Mouse (Mus musculus) kidney, embryonic 15.5 days (tissue): ENCODE data around the gene Fam193b. TPM values are rescaled to one million over a fixed set of nuclear protein-coding genes. Genes with fewer than 3 reads are reported as not detected.

Experiments used
- microRNA-seq: library from miRNA; unstranded; fragments of <30 nt; microRNA quantifications from one replicate; pipeline ENCODE4, GENCODE M21; 2016
- polyA plus RNA-seq: library from polyadenylated mRNA; unstranded; fragments of >200 nt; fragmentation: Nextera tagmentation; extraction: Ambion mirVana; gene quantifications from 2 replicates; pipeline ENCODE4 v1.2.1, GENCODE M21; 2015

Fam193b gene
- polyA plus RNA-seq, 1 experiment from 2014 or later = 43.2 TPM

Small RNA genes within 50 kb of the gene (microRNA-seq; reads per million reads assigned to microRNA genes)
- gene Mir6945 = not detected

Other genes with a start within 250 kb of the Fam193b start
- gene Rab24, start 249.2 kb downstream of the Fam193b start, polyA plus RNA-seq = 81.9 and 87.7 TPM in 2 replicates
- gene Mxd3, start 241.3 kb downstream of the Fam193b start, polyA plus RNA-seq = 26.8 and 31.0 TPM in 2 replicates
- 115 and 118 TPM in 2 replicates for gene Lman2, start 208.3 kb downstream of the Fam193b start, polyA plus RNA-seq
- gene Rgs14, start 201.4 kb downstream of the Fam193b start, polyA plus RNA-seq = 1.1 and 1.3 TPM in 2 replicates
- 163 and 180 TPM in 2 replicates for gene Slc34a1, start 172.9 kb downstream of the Fam193b start, polyA plus RNA-seq
- not detected in 2 replicates for gene Pfn3, start 155.9 kb downstream of the Fam193b start, polyA plus RNA-seq
- 0.59 and 2.1 TPM in 2 replicates for gene F12, start 144.3 kb downstream of the Fam193b start, polyA plus RNA-seq
- 41.6 and 45.9 TPM in 2 replicates for gene Grk6, start 126.0 kb downstream of the Fam193b start, polyA plus RNA-seq
- gene Prr7, start 106.9 kb downstream of the Fam193b start, polyA plus RNA-seq = 0.70 and 0.75 TPM in 2 replicates
- gene Dbn1, start 83.0 kb downstream of the Fam193b start, polyA plus RNA-seq = 168 and 193 TPM in 2 replicates
- 141 and 169 TPM in 2 replicates for gene Pdlim7, start 57.4 kb downstream of the Fam193b start, polyA plus RNA-seq
- gene Dok3, start 41.8 kb downstream of the Fam193b start, polyA plus RNA-seq = 2.9 and 3.0 TPM in 2 replicates
- 80.4 and 87.4 TPM in 2 replicates for gene Ddx41, start 34.5 kb downstream of the Fam193b start, polyA plus RNA-seq
- gene Tmed9, start 2.6 kb upstream of the Fam193b start, polyA plus RNA-seq = 160 and 246 TPM in 2 replicates
- gene B4galt7, start 28.8 kb upstream of the Fam193b start, polyA plus RNA-seq = 25.9 and 28.9 TPM in 2 replicates
- gene Caml, start 51.9 kb upstream of the Fam193b start, polyA plus RNA-seq = 55.2 and 60.7 TPM in 2 replicates
- 38.0 and 38.7 TPM in 2 replicates for gene Ddx46, start 63.9 kb upstream of the Fam193b start, polyA plus RNA-seq
- gene B230219D22Rik, start 122.0 kb upstream of the Fam193b start, polyA plus RNA-seq = 63.0 and 64.1 TPM in 2 replicates
- gene Txndc15, start 143.5 kb upstream of the Fam193b start, polyA plus RNA-seq = 91.8 and 92.4 TPM in 2 replicates
- 54.9 and 57.6 TPM in 2 replicates for gene Pcbd2, start 156.2 kb upstream of the Fam193b start, polyA plus RNA-seq
- not detected in 2 replicates for gene Catsper3, start 213.4 kb upstream of the Fam193b start, polyA plus RNA-seq